Mouse (Mus musculus) gastrocnemius, adult 2 months (tissue): ENCODE measurements around the gene Rpl7a. TPM values are rescaled to one million over a fixed set of nuclear protein-coding genes. Genes with fewer than 3 reads are reported as not detected.
"Not testable (repeated sequence)": the region's sequence is repeated elsewhere in the genome, so short reads cannot be mapped to it uniquely, and the experiment has no call there.

ENCODE experiments used
- DNase-seq: peaks from one replicate; pipeline ENCODE4 v3.0.0; 2022
- H3K27ac ChIP-seq: fragments of 200-600 bp; 2 replicates; pipeline ENCODE4 v1.8.1; 2022; ENCODE audit warnings: mild to moderate bottlenecking
- H3K4me3 ChIP-seq: fragments of 200-600 bp; 2 replicates; pipeline ENCODE4 v1.8.1; 2022; ENCODE audit warnings: mild to moderate bottlenecking, moderate library complexity
- CTCF ChIP-seq: fragments of 200-600 bp; IDR thresholded peaks from 2 replicates; pipeline ENCODE4 v1.8.1; 2022; ENCODE audit warnings: antibody characterized with exemption, mild to moderate bottlenecking, moderate library complexity
- intact Hi-C: fragments of 180-260 bp; cut with DNase I; formaldehyde crosslinking; loops from one replicate; pipeline ENCODE4 v1.15.1; 2025
- long read RNA-seq, 2 experiments: library from polyadenylated mRNA; stranded (forward); transcript quantifications; one replicate each; pipeline ENCODE4 v2.0.0; 2021
- total RNA-seq, 2 experiments: library from RNA; stranded (reverse); gene quantifications; 2 replicates each; pipeline ENCODE4 v1.2.3; 2021

Rpl7a gene
- 100 to 1,000 TPM; 261 to 309 TPM for total RNA-seq
- long read RNA-seq, experiment 1, transcript Rpl7a-201 (8 exons, 914 nt) = major isoform, 11 of 21 reads
- long read RNA-seq, experiment 1, partial matches to known transcripts = 5 of 21 reads
- long read RNA-seq, experiment 1, other reads (novel, unspliced or antisense) = 1 of 21 reads
- long read RNA-seq, experiment 2, transcript Rpl7a-201 (8 exons, 914 nt) = major isoform, 34 of 36 reads
- long read RNA-seq, experiment 2, partial matches to known transcripts = 1 of 36 reads
- long read RNA-seq, experiment 2, other reads (novel, unspliced or antisense) = 1 of 36 reads

DNA sequence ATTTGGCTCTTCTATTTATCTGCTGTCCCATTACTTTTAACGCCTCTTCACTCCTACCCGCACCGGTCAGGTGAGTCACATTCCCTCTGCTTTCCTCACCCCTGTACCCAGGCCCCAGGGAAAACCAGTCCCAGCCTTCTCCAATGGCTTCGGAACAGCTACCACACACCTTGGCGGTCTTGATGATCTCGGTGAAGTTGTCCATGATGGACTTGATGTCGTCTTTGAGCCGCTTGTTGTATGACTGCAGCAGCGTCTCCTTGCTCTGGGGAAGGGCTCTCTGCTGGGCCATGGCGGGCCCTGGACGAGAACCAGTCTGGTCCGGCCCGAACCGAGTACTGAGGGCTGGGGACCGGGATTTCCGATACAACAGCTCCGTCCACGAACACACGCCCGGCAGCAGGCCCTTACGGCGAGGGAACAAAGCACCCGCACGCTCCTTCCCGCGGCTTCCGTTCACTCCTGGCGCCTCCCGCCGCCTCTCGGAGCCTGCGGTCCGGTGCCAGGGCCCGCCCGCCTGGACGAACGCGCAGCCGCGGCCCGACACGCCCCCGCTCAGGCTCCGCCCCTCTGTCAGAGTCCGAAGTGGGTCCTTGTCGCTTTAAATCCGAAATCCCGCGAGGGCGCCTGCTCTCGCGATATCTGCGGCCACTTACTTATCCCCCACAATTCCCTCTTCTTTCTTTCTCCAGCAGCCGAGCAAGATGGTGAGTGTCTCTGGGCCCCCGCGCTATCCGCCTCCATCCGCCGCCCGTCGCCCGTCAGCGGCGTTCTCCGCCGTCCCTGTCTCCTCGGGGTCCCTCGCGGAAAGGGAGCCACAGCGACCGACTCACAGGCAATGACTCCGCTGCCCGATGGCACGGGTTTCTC, at the start of gene Rpl7a, which contains the start of gene Med22:
Rpl7a (plus strand) TSS at position 641 of the 870 bp plus-strand sequence.
Med22 (minus strand) TSS at position 554 of the 870 bp plus-strand sequence.
- intact Hi-C loops = loop anchor here (2.0 kb wide), 1 partner anchor 22 kb away; the partner anchor contains the start of gene Surf4
- Histone ChIP-seq H3K4me3 (peak within 1 kb of the TSS; percentile 83), H3K27ac (peak within 1 kb of the TSS; percentile 91)
- DNase-seq = peak; percentile 100
- TF ChIP-seq CTCF = no peak

- no peak overlapping the region for H3K27ac ChIP-seq
- no peak overlapping the region for H3K4me3 ChIP-seq
- intact Hi-C loops = loop anchor here (10.0 kb wide), 1 partner anchor 188 kb away; the partner anchor contains the start of gene Lcn4
- no peak for DNase-seq
- no peak for TF ChIP-seq CTCF
Observed at GRCm38 (mm10) chr2:26862856-26863255, 47.7 kb upstream of the Rpl7a start.

DNA sequence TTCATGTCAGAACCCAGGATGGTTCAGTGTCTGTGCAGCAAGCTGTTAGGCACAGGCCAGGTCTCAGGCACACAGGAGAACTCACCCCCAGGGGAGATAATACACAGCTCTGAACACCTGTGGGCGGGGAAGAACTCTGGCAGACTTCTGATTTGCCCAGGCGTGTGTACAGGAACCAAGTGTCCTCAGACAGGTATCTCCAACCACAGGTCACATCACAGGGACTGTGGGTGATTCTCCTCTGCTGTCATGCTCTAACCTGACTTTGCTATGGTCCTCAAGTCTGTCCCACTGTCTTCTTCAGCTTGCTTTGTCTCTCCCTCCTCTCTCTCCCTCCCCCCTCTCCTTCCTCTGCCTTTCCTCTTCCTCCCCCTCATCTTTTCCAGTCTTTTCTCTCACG, 45.7 kb upstream of the Rpl7a start, which contains the start of gene Abo:
Abo (minus strand) TSS at position 101 of the 400 bp plus-strand sequence.
- Histone ChIP-seq H3K4me3 (no peak within 1 kb of the TSS), H3K27ac (no peak within 1 kb of the TSS)
- intact Hi-C loops = loop anchor here (10.0 kb wide), 1 partner anchor 190 kb away; the partner anchor contains the start of gene Lcn4
- DNase-seq = no peak
- no peak for TF ChIP-seq CTCF

GRCm38 (mm10) chr2:26870666-26871065, 39.9 kb upstream of the Rpl7a start:
- no peak for TF ChIP-seq CTCF
- intact Hi-C loops = no loop called here
- no peak for DNase-seq
- Histone ChIP-seq H3K4me3 (no peak overlapping the region), H3K27ac (no peak overlapping the region)

- no peak for TF ChIP-seq CTCF
- no peak overlapping the region for H3K4me3 ChIP-seq
- intact Hi-C loops = no loop called here
Observed at GRCm38 (mm10) chr2:26878571-26878970, 32.0 kb upstream of the Rpl7a start.

GRCm38 (mm10) chr2:26885541-26885940, 25.0 kb upstream of the Rpl7a start:
- H3K27ac ChIP-seq, intact Hi-C loops: not testable (repeated sequence)

More at GRCm38 (mm10) chr2:26878571-26878970, 32.0 kb upstream of the Rpl7a start:
- H3K27ac ChIP-seq = no peak overlapping the region
- no peak for DNase-seq

DNA sequence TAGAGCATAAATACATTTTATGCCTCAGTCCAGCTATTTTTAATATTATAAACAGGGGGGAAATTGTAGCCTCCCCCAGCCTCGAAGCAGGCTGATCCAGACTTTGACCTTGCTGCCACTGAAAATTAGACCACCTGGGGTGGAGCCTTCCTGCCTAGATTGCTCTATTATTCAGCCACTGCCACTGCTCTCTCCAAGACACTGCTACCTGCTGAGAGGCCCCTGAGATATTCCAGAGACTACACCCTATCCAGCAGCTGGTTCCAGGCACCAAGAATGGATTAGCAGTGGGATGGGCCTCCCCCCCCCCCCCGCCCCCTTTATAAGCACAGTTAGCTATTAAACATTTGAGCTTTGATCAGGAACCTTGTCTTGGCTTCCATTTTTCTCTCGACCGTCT, 24.4 kb upstream of the Rpl7a start:
- DNase-seq, H3K27ac ChIP-seq, intact Hi-C loops, H3K4me3 ChIP-seq: not testable (repeated sequence)

More at GRCm38 (mm10) chr2:26885541-26885940, 25.0 kb upstream of the Rpl7a start:
- H3K4me3 ChIP-seq, DNase-seq: not testable (repeated sequence)

DNA sequence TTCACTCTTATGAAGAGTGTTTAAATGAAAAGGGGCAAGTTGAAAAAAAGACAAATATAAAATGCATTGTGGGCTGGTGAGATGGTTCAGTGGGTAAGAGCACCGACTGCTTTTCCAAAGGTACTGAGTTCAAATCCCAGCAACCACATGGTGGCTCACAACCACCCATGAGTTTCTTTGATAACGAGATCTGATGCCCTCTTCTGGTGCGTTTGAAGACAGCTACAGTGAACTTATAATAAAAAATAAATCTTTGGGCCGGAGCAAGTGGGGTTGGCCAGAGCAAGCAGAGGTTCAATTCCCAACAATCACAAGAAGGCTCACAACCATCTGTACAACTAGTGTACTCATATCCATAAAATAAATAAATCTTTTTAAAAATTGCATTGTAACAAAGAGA, 14.7 kb upstream of the Rpl7a start:
- DNase-seq = no peak
- no peak overlapping the region for H3K4me3 ChIP-seq
- no peak overlapping the region for H3K27ac ChIP-seq
- TF ChIP-seq CTCF = no peak
- intact Hi-C loops = no loop called here

- intact Hi-C loops = loop anchor here (5.0 kb wide), 1 partner anchor 453 kb away; the partner anchor contains the start of gene Sec16a
- TF ChIP-seq CTCF = no peak
- no peak for DNase-seq
- Histone ChIP-seq H3K4me3 (no peak overlapping the region), H3K27ac (no peak overlapping the region)
Observed at GRCm38 (mm10) chr2:26900731-26901130, 9.8 kb upstream of the Rpl7a start.

- intact Hi-C loops = loop anchor here (5.0 kb wide), 1 partner anchor 455 kb away; the partner anchor contains the start of gene Sec16a
- H3K4me3 ChIP-seq = peak overlapping the region; percentile 78
- H3K27ac ChIP-seq = peak overlapping the region; percentile 90
- TF ChIP-seq CTCF = no peak
- no peak for DNase-seq
Observed at GRCm38 (mm10) chr2:26901834-26902400, 8.6 kb upstream of the Rpl7a start.

- intact Hi-C loops = loop anchor here (5.0 kb wide), 1 partner anchor 455 kb away; the partner anchor contains the start of gene Sec16a
- H3K4me3 ChIP-seq = peak within 1 kb of the TSS; percentile 78
- DNase-seq = peak; percentile 96
- TF ChIP-seq CTCF = no peak
- H3K27ac ChIP-seq = peak within 1 kb of the TSS; percentile 90
Observed at GRCm38 (mm10) chr2:26902467-26903220, 7.9 kb upstream of the Rpl7a start, which contains the start of gene Surf6. Gene Surf6 (minus strand): TSS chr2:26902879.
